Mouse (Mus musculus) forebrain, embryonic 13.5 days (tissue): ENCODE data around the gene Med27. TPM values are rescaled to one million over a fixed set of nuclear protein-coding genes. Genes with fewer than 3 reads are reported as not detected.

ENCODE experiments used
- ATAC-seq: fragments of 200-750 bp; cut with Nextera tagmentation; 2 replicates; pipeline ENCODE4 v1.8.0; 2017
- H3K27ac ChIP-seq: fragments of 300-500 bp; sonication (generic); 2 replicates; pipeline ENCODE4 v1.5.1; 2015; ENCODE audit warnings: inconsistent platforms, mild to moderate bottlenecking, moderate library complexity
- H3K27me3 ChIP-seq: fragments of 300-500 bp; sonication (generic); 2 replicates; pipeline ENCODE4 v1.6.1; 2015; ENCODE audit warnings: mild to moderate bottlenecking, inconsistent platforms
- H3K36me3 ChIP-seq: fragments of 300-500 bp; sonication (generic); 2 replicates; pipeline ENCODE4 v1.6.1; 2015; ENCODE audit warnings: mild to moderate bottlenecking, inconsistent platforms; ENCODE audit not compliant: poor library complexity, severe bottlenecking
- H3K4me1 ChIP-seq: fragments of 300-500 bp; sonication (generic); 2 replicates; pipeline ENCODE4 v1.6.1; 2015; ENCODE audit warnings: inconsistent platforms
- H3K4me2 ChIP-seq: fragments of 300-500 bp; sonication (generic); 2 replicates; pipeline ENCODE4 v1.6.1; 2015; ENCODE audit warnings: inconsistent platforms, mild to moderate bottlenecking, moderate library complexity
- H3K4me3 ChIP-seq: fragments of 300-500 bp; sonication (generic); 2 replicates; pipeline ENCODE4 v1.5.1; 2015; ENCODE audit warnings: mild to moderate bottlenecking, inconsistent platforms
- H3K9ac ChIP-seq: fragments of 300-500 bp; sonication (generic); 2 replicates; pipeline ENCODE4 v1.6.1; 2015; ENCODE audit warnings: mild to moderate bottlenecking, inconsistent platforms
- H3K9me3 ChIP-seq: fragments of 300-500 bp; sonication (generic); replicated peaks from 2 replicates; pipeline ENCODE4 v1.6.1; 2016; ENCODE audit warnings: inconsistent platforms
- WGBS: fragments of 180-500 bp; shearing (Covaris S2); methylation state at CpG from one replicate; pipeline ENCODE4 v1.1.7; 2015; 5-methylcytosine and 5-hydroxymethylcytosine counted together
- microRNA-seq: library from miRNA; unstranded; fragments of <30 nt; microRNA quantifications from one replicate; pipeline ENCODE4, GENCODE M21; 2016
- polyA plus RNA-seq: library from polyadenylated mRNA; unstranded; fragments of >200 nt; fragmentation: Nextera tagmentation; extraction: Ambion mirVana; gene quantifications from 2 replicates; pipeline ENCODE4 v1.2.1, GENCODE M21; 2015

Med27 gene
- polyA plus RNA-seq, 1 experiment from 2014 or later, result 100 TPM

DNA sequence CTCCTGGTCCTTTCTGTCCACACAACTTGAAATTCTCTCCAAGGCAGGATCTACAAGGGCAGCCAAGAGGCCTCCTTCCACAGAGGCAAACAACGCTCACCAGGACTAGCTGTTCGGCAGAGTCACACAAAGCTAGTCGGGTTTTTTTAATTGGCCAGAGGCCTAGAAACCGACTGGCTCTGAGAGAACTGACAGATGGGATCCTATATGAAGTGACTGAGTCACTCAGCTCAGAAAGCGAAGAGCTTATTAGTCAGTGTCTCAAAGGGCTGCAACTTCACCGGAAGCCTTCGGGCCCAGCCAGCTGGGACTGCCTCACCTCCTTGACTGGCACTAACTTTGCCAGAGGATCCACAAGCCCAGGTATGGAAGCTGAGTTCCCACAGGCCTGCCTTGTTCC lies 217.4 kb downstream of the Med27 start:
- Histone ChIP-seq H3K36me3 (no peaks in the 10 kb centered on the region), H3K27ac (peak overlapping the region; percentile 78), H3K4me3 (no peak overlapping the region), H3K4me2 (no peak overlapping the region), H3K4me1 (peaks cover 32% of the 10 kb centered on the region), H3K9me3 (no peaks in the 10 kb centered on the region), H3K27me3 (no peaks in the 10 kb centered on the region), H3K9ac (no peak overlapping the region)
- 41% methylated on average over 7 of the region's 7 CpGs for WGBS
- peak; percentile 38; the same call in 1 of the 2 replicates for ATAC-seq

GRCm38 (mm10) chr2:29565570-29566433 lies 219.2 kb downstream of the Med27 start:
- Histone ChIP-seq H3K27me3 (no peaks in the 10 kb centered on the region), H3K9me3 (no peaks in the 10 kb centered on the region), H3K4me1 (peaks cover 32% of the 10 kb centered on the region), H3K4me2 (peak overlapping the region; percentile 36), H3K9ac (peak overlapping the region; percentile 35; the same call in 1 of the 2 replicates), H3K36me3 (no peaks in the 10 kb centered on the region), H3K27ac (no peak overlapping the region; the same call in 1 of the 2 replicates), H3K4me3 (no peak overlapping the region)
- ATAC-seq, result no peak
- WGBS, result 5% methylated on average over 17 of the region's 17 CpGs

DNA sequence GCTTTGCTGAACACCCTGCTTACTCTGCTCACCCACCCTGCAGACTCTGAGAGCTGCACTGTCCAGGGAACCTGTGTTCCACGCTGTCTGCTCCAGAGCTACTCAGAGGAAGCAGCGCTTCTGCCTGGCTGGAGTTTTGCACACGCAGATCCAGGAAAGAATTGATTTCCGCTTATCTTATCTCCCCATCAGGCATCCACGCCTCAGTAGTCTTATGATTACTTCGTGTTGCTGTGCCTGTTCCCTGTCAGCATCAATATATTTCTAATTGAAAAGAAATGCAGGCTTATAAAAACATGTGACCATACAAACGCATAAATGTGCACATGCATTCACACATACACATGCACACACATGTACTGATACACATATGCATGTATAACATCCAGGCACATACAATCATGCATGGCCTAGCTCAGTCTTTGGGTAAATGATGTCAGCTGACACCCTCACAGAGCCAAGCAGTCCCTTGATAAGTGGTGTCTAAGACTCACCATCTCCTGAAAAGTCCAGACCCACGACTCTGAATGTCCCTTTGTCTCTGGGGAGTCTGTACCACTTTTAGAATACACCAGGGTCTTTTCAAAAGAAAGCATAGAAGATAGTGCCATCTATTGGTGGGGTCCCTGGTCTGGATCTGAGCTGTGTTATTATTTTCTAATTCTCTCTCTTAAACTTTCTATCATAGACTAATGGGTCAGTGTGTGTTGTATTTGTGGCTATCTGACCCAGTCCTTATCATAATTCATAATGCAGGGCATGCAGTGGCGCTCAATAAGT lies 225.5 kb downstream of the Med27 start:
- WGBS, result 74% methylated on average over 9 of the region's 9 CpGs
- no peak overlapping the region for H3K9ac ChIP-seq
- H3K4me2 ChIP-seq, result no peak overlapping the region
- H3K36me3 ChIP-seq, result no peaks in the 10 kb centered on the region
- H3K9me3 ChIP-seq, result no peaks in the 10 kb centered on the region
- H3K27me3 ChIP-seq, result peaks cover 7% of the 10 kb centered on the region; the same call in 1 of the 2 replicates
- H3K4me1 ChIP-seq, result peaks cover 22% of the 10 kb centered on the region
- peak overlapping the region; percentile 10; the same call in 1 of the 2 replicates for H3K27ac ChIP-seq
- H3K4me3 ChIP-seq, result no peak overlapping the region
- no peak for ATAC-seq

GRCm38 (mm10) chr2:29572811-29573427 lies 226.3 kb downstream of the Med27 start:
- H3K27ac ChIP-seq, result no peak overlapping the region

DNA sequence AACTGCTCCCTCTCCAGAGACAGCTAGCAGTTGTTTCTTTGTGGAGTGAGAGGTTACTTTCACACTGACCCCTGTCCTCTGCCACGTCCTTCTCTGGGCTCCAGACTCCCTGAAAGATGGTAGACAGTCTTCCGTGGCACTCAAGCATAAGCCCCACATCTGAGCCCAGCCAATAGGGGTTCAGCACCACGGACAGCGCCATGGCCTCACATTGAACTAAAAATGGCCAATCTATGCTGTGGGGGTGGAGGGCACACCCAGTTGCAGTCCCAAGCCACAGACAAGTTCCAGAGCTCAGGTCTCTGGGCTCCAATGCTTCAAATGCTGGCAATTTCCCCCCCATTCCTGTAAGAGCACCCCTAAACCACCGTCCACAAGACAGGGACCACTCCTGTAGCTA lies 227.0 kb downstream of the Med27 start:
- no peak for ATAC-seq
- no peak overlapping the region for H3K4me3 ChIP-seq

More at GRCm38 (mm10) chr2:29572811-29573427, 226.3 kb downstream of the Med27 start:
- ATAC-seq, result no peak
- WGBS, result 35% methylated on average over 5 of the region's 5 CpGs
- no peaks in the 10 kb centered on the region for H3K36me3 ChIP-seq
- no peak overlapping the region for H3K9ac ChIP-seq
- H3K4me3 ChIP-seq, result no peak overlapping the region
- H3K9me3 ChIP-seq, result no peaks in the 10 kb centered on the region
- peaks cover 22% of the 10 kb centered on the region for H3K4me1 ChIP-seq
- H3K4me2 ChIP-seq, result no peak overlapping the region
- H3K27me3 ChIP-seq, result peaks cover 7% of the 10 kb centered on the region; the same call in 1 of the 2 replicates

GRCm38 (mm10) chr2:29574187-29574586 lies 227.6 kb downstream of the Med27 start:
- no peak overlapping the region for H3K27ac ChIP-seq
- WGBS, result 3% methylated on average over 11 of the region's 11 CpGs
- H3K27me3 ChIP-seq, result peaks cover 9% of the 10 kb centered on the region; the same call in 1 of the 2 replicates
- H3K9me3 ChIP-seq, result no peaks in the 10 kb centered on the region
- no peak for ATAC-seq
- H3K4me3 ChIP-seq, result no peak overlapping the region
- no peak overlapping the region for H3K9ac ChIP-seq
- H3K4me2 ChIP-seq, result peak overlapping the region; percentile 10; the same call in 1 of the 2 replicates
- H3K36me3 ChIP-seq, result no peaks in the 10 kb centered on the region
- peaks cover 22% of the 10 kb centered on the region for H3K4me1 ChIP-seq

More for the DNA sequence above, 227.0 kb downstream of the Med27 start:
- Histone ChIP-seq H3K9me3 (no peaks in the 10 kb centered on the region), H3K36me3 (no peaks in the 10 kb centered on the region), H3K4me1 (peaks cover 22% of the 10 kb centered on the region), H3K27me3 (peaks cover 7% of the 10 kb centered on the region; the same call in 1 of the 2 replicates), H3K9ac (no peak overlapping the region), H3K27ac (no peak overlapping the region), H3K4me2 (no peak overlapping the region)
- WGBS, result 8% methylated on average over 5 of the region's 5 CpGs

Small RNA genes lying within 50 kb of the gene (microRNA-seq; reads per million reads assigned to microRNA genes)
- not detected for gene Mir133c

Other genes starting within 250 kb of the Med27 start
- 14.0 and 14.7 TPM in 2 replicates for gene Setx, start 222.6 kb upstream of the Med27 start, polyA plus RNA-seq
- gene Ntng2, start 93.8 kb upstream of the Med27 start, polyA plus RNA-seq, result 6.2 and 8.4 TPM in 2 replicates